Mouse (Mus musculus) kidney, adult 2 months (tissue): ENCODE results near the gene Pdlim5. TPM values are rescaled to one million over a fixed set of nuclear protein-coding genes. Genes with fewer than 3 reads are reported as not detected.
A peak's percentile ranks its signal among the peaks of the same experiment; 100 is the strongest.

Experiments
- DNase-seq: peaks from one replicate; pipeline ENCODE4 v3.0.0; 2021
- H3K27ac ChIP-seq: fragments of 200-500 bp; 2 replicates; pipeline ENCODE4 v1.5.1; 2012; ENCODE audit warnings: low read depth, low read length, control low read depth, inconsistent platforms; ENCODE audit not compliant: insufficient read depth
- H3K27me3 ChIP-seq: fragments of 200-500 bp; replicated peaks from 2 replicates; pipeline ENCODE4 v1.6.1; 2012; ENCODE audit warnings: mild to moderate bottlenecking, moderate library complexity, low read length, inconsistent platforms; ENCODE audit not compliant: control insufficient read depth, insufficient read depth
- H3K36me3 ChIP-seq: fragments of 200-500 bp; 2 replicates; pipeline ENCODE4 v1.6.1; 2012; ENCODE audit warnings: mild to moderate bottlenecking, moderate library complexity, low read length, inconsistent platforms; ENCODE audit not compliant: control insufficient read depth, insufficient read depth
- H3K4me1 ChIP-seq: fragments of 200-500 bp; 2 replicates; pipeline ENCODE4 v1.6.1; 2011; ENCODE audit warnings: low read length; ENCODE audit not compliant: control insufficient read depth, insufficient read depth
- H3K4me3 ChIP-seq: fragments of 200-500 bp; 2 replicates; pipeline ENCODE4 v1.5.1; 2011; ENCODE audit warnings: mild to moderate bottlenecking, low read depth, low read length, control low read depth; ENCODE audit not compliant: insufficient read depth
- CTCF ChIP-seq: fragments of 200-500 bp; conservative IDR thresholded peaks from 2 replicates; pipeline ENCODE4 v1.5.1; 2011; ENCODE audit warnings: low read depth, mild to moderate bottlenecking, control low read depth, low read length, moderate library complexity, mixed read lengths; ENCODE audit not compliant: insufficient read depth, insufficient read length
- POLR2A ChIP-seq: fragments of 200-500 bp; IDR thresholded peaks from one replicate; pipeline ENCODE4 v1.6.1; 2011; ENCODE audit warnings: low read depth, low read length, control low read depth
- WGBS: fragments of 180-500 bp; shearing (Covaris S2); methylation state at CpG from one replicate; pipeline ENCODE4 v1.1.7; 2018; 5-methylcytosine and 5-hydroxymethylcytosine counted together
- polyA plus RNA-seq: library from polyadenylated mRNA; depleted of rRNA; stranded (reverse); fragments of >200 nt; gene quantifications from 2 replicates; pipeline ENCODE4 v1.2.3, GENCODE M21; 2012

Pdlim5 gene
- polyA plus RNA-seq, 1 experiment: 62.6 TPM

GRCm38 (mm10) chr3:142281656-142282055 lies 113.8 kb downstream of the Pdlim5 start:
- WGBS: 81% methylated on average over 7 of the region's 7 CpGs
- TF ChIP-seq POLR2A: no peak
- no peak for TF ChIP-seq CTCF
- no peak overlapping the region for H3K4me3 ChIP-seq
- H3K36me3 ChIP-seq: peaks cover under 1% of the 10 kb centered on the region
- no peaks in the 10 kb centered on the region for H3K27me3 ChIP-seq
- H3K4me1 ChIP-seq: peaks cover 4% of the 10 kb centered on the region; the same call in 1 of the 2 replicates
- DNase-seq: no peak
- no peak overlapping the region for H3K27ac ChIP-seq

- WGBS: 39% methylated on average over 1 of the region's 1 CpGs
- H3K27me3 ChIP-seq: no peaks in the 10 kb centered on the region
These were observed 114.4 kb downstream of the Pdlim5 start for GRCm38 (mm10) chr3:142281093-142281445.

GRCm38 (mm10) chr3:142280366-142281092 lies 115.0 kb downstream of the Pdlim5 start:
- Histone ChIP-seq H3K4me1 (peaks cover 4% of the 10 kb centered on the region; the same call in 1 of the 2 replicates), H3K27me3 (no peaks in the 10 kb centered on the region), H3K36me3 (peaks cover 3% of the 10 kb centered on the region), H3K27ac (no peak overlapping the region), H3K4me3 (no peak overlapping the region)
- 55% methylated on average over 6 of the region's 6 CpGs for WGBS
- no peak for DNase-seq
- TF ChIP-seq CTCF (no peak), POLR2A (no peak)

More at GRCm38 (mm10) chr3:142281093-142281445, 114.4 kb downstream of the Pdlim5 start:
- peaks cover 3% of the 10 kb centered on the region for H3K36me3 ChIP-seq
- H3K27ac ChIP-seq: no peak overlapping the region
- H3K4me3 ChIP-seq: no peak overlapping the region
- H3K4me1 ChIP-seq: peaks cover 4% of the 10 kb centered on the region; the same call in 1 of the 2 replicates
- peak; percentile 12 for DNase-seq
- no peak for TF ChIP-seq POLR2A
- TF ChIP-seq CTCF: no peak

GRCm38 (mm10) chr3:142279011-142279410 lies 116.5 kb downstream of the Pdlim5 start:
- no peaks in the 10 kb centered on the region for H3K27me3 ChIP-seq
- TF ChIP-seq POLR2A (no peak), CTCF (no peak)
- no peak overlapping the region for H3K27ac ChIP-seq
- H3K4me1 ChIP-seq: peaks cover 4% of the 10 kb centered on the region; the same call in 1 of the 2 replicates
- WGBS: 84% methylated on average over 3 of the region's 3 CpGs
- DNase-seq: no peak
- H3K4me3 ChIP-seq: no peak overlapping the region
- peaks cover 3% of the 10 kb centered on the region for H3K36me3 ChIP-seq

- 73% methylated on average over 3 of the region's 3 CpGs for WGBS
- Histone ChIP-seq H3K27me3 (no peaks in the 10 kb centered on the region), H3K36me3 (peaks cover 5% of the 10 kb centered on the region), H3K4me1 (peaks cover 4% of the 10 kb centered on the region; the same call in 1 of the 2 replicates), H3K4me3 (no peak overlapping the region), H3K27ac (no peak overlapping the region)
- no peak for DNase-seq
- TF ChIP-seq CTCF: no peak
These were observed 119.0 kb downstream of the Pdlim5 start for GRCm38 (mm10) chr3:142276506-142276905.

- DNase-seq: peak; percentile 7
- no peaks in the 10 kb centered on the region for H3K27me3 ChIP-seq
- no peak for TF ChIP-seq CTCF
- no peak for TF ChIP-seq POLR2A
- no peaks in the 10 kb centered on the region for H3K4me1 ChIP-seq
- peaks cover 5% of the 10 kb centered on the region for H3K36me3 ChIP-seq
- 11% methylated on average over 1 of the region's 1 CpGs for WGBS
- H3K4me3 ChIP-seq: no peak overlapping the region
- no peak overlapping the region for H3K27ac ChIP-seq
These were observed 120.5 kb downstream of the Pdlim5 start for GRCm38 (mm10) chr3:142274993-142275392.

- H3K4me1 ChIP-seq: no peaks in the 10 kb centered on the region
- no peak overlapping the region for H3K4me3 ChIP-seq
- TF ChIP-seq CTCF (no peak), POLR2A (no peak)
- peak; percentile 61 for DNase-seq
- WGBS: 63% methylated on average over 3 of the region's 3 CpGs
- H3K27me3 ChIP-seq: no peaks in the 10 kb centered on the region
- no peak overlapping the region for H3K27ac ChIP-seq
- peaks cover 5% of the 10 kb centered on the region for H3K36me3 ChIP-seq
These were observed 121.0 kb downstream of the Pdlim5 start for GRCm38 (mm10) chr3:142274451-142274850.
